Mouse (Mus musculus) ES-E14 (cell line): ENCODE data around the gene Gm8068.
"Not testable (repeated sequence)": the region's sequence is repeated elsewhere in the genome, so short reads cannot be mapped to it uniquely, and the experiment has no call there.

ENCODE experiments used
- HCFC1 ChIP-seq: IDR thresholded peaks from 2 replicates; pipeline ENCODE4 v1.6.1; 2012; ENCODE audit warnings: low read length, inconsistent platforms, borderline replicate concordance; ENCODE audit not compliant: insufficient read depth
- MAFK ChIP-seq: IDR thresholded peaks from 2 replicates; pipeline ENCODE4 v1.6.1; 2014; ENCODE audit warnings: mild to moderate bottlenecking, low read depth, low read length, inconsistent platforms; ENCODE audit not compliant: insufficient read depth

GRCm38 (mm10) chr14:41723437-41723836, 21.8 kb upstream of the Gm8068 start:
- TF ChIP-seq MAFK, HCFC1: not testable (repeated sequence)
